Mouse (Mus musculus) cerebellum, adult 18-20 months (tissue): ENCODE measurements around the gene Pik3r3.
A peak's percentile ranks its signal among the peaks of the same experiment; 100 is the strongest.

Source experiments
- DNase-seq, 2 experiments: peaks; one replicate each; pipeline ENCODE4 v3.0.0; 2021

Gene Pik3r3

DNA sequence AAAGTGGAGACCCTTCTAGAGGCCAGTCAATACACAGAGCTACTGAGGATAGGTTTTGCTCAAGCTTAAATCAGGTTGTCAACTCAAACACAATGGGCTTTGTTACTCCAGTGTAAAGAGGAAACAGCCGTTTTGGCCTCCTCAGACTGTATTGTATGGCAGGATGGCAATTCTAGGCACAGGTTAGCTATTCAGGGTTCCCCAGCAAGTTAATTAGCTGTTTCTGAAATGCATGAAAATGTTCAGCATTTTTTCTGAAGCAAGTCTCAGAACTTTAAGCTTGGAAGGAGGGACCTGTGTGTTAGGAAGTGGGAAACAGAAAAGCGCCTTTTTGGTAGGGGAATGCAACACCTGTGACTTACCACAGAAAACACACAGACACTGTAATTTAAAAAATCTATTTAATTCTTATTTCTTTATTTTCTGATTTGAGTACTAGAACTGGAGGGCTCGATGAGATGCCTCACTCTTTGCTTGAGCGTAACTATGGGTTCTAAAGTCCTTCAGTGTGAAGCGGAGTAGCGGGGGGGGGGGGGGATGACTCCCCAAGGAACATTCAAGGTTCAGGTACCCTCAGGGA, 1.3 kb upstream of the Pik3r3 start:
- peak in 1 of 2 experiments; percentile 28 for DNase-seq

DNA sequence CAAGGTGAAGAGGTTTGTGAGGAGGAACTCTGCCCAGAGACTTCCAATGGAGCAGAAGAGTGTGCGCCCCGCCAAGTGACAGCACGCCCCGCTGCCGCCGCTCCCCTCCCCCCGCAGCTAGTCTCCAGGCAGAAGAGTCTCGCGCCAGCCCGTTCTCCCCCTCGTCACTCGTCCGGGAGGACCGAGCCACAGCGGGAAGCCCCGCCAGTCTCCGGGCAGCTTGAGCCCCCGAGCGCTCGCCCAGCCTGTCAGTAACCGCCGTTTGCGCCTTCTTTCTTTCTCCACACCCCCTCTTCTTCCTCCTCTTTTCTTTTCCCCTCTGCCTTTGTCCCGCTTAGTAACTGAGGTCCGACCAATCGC, 658 bp upstream of the Pik3r3 start:
- DNase-seq: peak in 1 of 2 experiments; percentile 90

DNA sequence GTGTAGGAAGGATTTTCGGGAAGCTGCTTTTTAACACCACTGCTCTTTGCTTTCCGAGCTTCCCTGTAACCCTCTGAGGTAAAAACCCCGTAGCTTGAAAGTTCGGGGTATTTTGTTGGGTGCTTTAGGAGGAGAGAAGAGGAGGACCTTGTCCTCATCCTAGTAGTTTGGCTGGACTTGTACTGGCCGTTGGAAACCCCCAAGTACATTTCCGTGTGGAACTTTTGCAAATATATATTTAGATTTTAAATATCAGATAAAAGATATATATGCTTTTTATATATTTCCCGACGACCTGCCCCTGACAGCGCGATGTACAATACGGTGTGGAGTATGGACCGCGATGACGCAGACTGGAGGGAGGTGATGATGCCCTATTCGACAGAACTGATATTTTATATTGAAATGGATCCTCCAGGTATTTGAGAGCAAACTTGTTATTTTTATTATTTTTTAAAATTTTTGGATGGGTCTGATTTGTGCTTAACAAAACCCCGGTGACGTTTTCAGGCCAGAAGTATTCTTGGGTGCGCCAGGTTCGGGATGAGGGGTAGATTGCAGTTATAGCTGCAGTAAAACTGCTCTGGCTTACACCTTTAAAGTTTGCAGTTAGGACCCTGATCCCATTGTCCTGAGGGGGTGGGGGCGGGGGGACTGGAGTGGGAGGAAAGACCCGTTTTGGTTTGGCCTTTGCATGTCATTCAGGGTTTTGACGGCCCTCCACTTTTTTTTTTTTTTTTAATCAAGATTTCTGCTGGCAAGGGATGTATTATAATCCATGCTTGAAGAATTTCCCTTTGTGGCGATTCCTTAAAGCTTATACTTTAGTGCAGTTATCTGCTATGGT, 801 bp downstream of the Pik3r3 start:
- DNase-seq: peak; percentile 44 to 55

DNA sequence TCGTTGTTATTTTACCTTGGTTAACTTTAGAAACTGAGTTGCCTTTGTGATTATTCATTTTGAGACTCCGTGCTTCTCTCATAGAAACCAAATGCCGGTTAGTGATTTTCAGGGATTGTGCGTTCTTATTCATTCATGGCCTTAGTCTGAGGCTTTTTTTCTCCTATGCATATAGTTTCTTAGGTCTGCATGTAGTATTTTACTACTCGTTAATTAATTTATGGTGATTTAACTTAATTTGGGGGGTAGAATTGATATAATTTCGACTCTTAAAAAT, 1.4 kb downstream of the Pik3r3 start:
- DNase-seq: no peak

DNA sequence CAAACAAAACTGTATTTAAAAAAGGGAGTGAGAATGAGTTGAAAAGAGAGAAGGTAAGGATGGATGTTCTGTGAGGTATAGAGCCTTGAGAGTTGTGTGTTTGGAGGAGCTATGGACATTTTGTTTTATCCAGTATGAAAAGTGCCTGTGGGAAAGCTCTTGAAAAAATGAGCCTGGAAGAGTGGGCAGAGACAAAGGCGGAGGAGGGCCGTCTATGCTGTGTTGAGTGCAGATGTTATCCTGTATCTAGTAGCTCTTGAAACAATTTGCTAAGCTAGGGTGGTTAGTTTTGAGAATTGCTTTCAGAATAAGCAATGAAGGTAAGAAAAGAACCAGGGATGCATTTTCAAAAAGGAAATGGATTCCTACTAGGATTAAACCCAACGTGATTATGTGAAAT, 22.0 kb downstream of the Pik3r3 start:
- no peak for DNase-seq

DNA sequence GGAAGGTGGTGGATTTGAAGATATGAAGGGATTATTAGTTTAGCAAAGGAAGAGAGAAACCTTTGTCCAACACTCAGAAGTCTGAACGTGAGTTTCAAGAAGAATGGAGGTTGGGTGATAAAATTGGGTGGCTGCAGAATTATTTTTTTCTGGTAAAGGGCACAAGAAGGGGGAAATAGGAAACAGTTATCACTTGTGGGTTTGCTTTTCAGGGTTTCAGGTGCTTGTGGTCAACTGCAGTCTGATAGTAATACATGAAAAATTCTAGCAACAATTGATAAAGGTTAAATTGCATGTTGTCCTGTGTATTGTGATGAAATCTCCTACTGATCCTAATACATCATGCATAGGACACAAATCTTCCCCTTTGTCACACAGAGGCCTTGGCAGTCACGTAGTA, 22.8 kb downstream of the Pik3r3 start:
- no peak for DNase-seq

DNA sequence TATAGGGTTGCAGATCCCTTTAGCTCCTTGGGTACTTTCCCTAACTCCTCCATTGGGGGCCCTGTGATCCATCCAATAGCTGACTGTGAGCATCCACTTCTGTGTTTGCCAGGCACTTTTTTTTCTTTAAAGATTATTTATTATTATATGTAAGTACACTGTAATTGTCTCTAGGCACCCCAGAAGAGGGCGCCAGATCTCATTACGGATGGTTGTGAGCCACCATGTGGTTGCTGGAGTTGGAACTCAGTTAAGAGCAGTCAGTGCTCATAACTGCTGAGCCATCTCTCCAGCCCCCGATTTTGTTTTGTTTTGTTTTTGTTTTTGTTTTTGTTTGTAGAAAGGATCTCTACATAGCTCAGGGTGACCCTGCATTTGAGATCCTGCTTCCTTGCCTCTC, 24.5 kb downstream of the Pik3r3 start:
- DNase-seq: peak; percentile 34 to 38

DNA sequence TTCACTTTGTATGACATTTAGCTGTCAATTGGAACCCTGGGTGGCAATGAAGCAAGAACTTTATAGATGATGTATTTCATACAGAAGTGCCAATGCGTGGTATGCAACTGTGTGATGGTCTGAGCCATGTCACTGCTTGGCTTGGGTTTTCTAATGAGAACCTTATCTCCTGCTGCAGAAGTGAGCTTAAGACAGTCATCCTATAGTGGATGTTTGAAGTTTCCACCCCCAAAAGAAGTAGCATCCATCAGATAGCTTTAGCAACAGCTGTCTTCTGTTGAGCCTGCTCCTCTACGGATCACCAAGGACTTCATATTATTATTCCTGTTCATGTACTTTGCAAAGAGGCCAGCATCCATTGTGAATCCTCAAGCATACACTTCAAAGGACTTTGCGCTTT, 28.6 kb downstream of the Pik3r3 start:
- no peak for DNase-seq

DNA sequence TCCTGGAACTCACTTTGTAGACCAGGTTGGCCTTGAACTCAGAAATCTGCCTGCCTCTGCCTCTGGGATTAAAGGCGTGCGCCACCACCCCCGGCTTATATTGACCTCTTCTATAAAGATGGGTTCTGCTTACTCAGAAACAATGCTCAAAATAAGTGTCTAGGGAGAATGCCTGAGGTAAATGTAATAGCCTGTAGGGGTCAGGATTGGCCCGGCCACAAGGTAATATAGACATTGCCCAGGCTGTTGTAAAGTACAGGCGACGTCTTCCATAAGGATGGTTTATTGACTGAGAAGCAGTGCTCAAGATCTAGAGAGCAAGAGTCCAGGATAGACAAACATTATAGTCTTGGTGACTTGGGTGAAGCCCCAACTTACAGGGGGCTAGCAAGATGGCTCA, 46.8 kb downstream of the Pik3r3 start:
- no peak for DNase-seq

DNA sequence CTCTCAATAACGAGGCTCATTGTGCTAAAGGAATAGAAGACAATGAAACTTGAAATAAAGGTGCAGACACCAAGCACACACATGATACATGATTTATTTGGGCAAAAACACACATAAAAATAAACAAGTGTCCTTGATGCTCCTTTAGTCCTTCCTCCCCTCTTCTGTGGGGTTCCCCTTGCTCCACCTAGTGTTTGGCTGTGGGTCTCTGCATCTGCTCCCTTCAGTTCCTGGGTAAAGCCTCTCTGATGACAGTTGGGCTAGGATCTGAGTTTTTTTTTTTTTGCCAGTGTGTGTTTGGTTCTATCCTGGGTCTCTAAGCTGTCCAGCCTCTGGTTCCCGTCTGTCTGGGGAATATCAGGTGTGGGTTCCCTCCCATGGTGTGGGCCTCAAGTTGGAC, 60.8 kb downstream of the Pik3r3 start:
- peak; percentile 47 to 61 for DNase-seq

DNA sequence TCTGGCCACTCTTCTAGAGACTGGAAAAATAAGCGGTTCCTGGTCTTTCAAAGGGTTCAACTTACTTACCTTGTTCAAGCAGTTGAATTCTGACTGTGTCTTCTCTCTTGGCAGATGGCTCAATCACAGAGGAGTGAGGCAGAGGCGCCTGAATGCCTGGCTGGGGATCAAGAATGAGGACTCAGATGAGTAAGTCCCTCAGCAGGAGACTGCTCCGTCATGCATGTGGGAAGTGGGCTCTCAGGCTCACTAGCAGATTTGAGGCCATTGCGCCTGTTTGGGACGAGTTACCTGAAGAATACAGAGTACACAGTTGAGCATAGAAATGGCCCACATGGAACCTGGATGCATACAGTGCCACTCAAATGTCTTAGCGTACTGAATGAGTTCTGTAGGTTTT, 70.1 kb downstream of the Pik3r3 start:
- DNase-seq: peak; percentile 66 to 78

DNA sequence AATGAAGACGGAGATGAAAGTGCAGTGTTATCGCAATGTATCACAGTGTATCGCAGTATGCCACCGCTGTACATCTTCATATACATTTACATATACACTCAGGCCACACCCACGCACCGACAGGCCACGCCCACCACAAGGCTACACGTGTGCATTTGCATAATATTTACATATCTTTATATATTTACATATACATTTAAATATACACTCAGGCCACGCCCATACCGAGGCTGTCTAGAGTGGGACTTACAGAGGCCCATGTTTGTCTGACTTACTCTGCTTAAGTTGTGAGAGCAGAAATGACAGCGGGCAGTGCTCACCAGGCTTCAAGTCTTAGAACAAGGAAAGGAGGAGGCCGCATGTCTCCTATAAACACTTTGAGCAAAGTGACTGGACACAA, 71.9 kb downstream of the Pik3r3 start:
- DNase-seq: no peak

DNA sequence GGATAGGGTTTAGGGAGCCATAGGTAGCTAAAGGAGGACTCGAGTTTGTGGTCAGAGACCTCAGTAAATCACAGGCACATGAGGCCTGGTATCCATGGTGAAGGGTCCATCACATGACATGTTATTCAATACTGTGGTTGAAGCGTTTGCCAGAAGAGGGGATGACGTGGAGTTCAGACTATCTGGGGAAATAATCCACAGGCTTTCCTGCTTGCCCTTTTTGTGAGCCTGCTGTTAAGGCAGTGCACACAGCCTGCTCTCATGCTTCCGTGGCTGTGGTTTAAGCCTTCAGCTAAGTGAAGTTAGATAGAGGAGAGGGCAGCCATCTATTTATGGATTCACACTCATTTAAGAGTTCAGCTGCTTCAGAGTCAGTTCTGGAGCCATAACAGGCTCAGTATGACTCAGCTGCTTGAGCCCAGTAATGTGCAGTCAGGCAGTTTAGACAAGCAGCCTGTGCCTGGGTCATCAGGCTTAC, 79.5 kb downstream of the Pik3r3 start:
- no peak for DNase-seq

DNA sequence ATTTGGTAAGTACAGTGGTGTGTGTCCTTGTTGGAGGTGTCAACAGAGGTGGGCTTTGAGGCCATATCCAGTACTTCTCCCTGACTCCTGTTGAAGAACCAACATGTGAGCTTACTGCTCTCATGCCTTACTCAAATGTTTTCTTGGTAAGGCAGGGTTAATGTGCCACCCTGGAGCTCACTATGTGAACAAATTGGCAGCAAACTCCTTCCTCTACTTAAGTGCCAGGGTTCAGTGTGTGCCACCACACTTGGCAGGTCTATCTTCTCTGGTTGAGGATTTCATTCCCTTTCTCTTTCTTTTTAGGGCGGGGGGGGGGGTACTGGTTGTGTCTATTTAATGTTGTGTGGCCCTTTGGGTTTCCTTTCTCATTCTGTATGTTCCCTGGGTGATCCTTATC, 83.1 kb downstream of the Pik3r3 start:
- DNase-seq: no peak

DNA sequence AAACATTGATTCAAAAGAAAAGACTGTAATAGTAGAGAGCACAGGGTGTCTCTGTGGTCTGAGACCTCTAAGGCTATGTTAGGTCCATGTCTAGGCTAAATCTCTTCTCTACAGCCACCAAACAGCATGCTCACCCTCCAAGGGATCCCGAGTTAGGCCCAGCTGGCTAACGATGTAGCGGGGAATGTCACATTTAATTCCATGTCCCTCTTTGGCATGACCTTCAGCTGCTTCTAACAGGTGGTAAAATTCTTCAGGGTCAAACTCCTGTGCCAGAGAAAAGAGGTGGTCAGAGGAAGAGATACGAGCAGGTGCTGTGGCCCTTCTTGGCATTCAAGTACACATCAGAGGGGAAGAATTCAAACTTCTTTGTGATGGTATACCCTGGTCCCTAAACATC, 96.2 kb downstream of the Pik3r3 start:
- DNase-seq: no peak

DNA sequence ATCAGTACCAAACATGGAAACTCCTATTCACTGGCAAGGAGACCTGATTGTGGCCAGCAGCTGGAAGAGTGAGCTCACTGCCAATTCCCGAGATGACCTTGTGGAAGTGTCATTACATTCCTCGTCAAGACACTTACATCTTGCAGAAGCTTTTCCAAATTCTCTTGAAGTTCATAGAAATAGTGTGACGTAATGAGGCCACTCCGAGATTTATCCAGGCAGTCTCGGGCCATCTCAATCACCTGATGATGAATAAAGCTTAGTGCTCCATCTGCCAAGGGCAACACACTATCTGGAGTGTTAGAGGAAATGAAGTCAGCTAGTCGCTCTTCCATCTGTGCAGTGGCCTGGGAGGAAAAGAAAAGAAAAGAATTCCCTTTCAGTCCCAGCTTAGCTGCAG, 100.7 kb downstream of the Pik3r3 start:
- no peak for DNase-seq

DNA sequence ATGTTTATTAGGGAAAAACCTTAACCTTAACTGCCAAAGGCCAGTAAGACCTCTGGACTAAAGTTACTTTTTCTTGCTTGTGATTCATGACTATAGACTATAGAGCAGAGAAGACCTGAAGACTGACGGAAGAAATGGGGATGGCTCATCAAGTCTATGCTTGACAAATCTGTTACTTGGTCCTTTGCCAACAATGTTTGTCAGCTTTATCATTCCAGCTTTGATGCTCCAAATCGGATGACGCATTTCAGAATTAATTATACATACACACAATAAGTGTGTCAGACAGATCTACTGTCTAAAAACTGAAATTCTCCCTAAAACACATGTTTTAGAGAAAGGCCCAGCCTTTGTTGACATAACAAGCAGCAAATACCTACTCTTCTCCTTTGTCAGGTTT, 107.8 kb downstream of the Pik3r3 start:
- DNase-seq: no peak

DNA sequence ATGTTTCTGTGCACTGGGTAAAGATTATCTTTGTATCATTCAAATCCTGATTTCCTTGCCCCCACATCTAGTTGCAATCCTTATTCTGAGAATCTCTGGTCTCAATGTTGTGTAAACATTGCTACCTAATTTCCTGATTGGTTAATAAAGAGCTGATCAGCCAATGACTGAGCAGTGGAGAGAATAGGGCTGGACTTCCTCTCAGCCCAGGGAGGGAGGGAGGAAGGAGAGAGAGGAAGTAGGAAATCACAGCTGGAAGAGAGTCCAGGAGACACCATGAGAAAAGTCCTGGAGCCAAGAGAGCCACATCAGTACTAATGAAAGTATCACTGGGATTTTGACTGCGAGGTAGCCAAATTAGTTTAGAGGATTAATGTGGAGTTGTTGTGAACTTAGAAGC, 114.9 kb downstream of the Pik3r3 start:
- DNase-seq: no peak

DNA sequence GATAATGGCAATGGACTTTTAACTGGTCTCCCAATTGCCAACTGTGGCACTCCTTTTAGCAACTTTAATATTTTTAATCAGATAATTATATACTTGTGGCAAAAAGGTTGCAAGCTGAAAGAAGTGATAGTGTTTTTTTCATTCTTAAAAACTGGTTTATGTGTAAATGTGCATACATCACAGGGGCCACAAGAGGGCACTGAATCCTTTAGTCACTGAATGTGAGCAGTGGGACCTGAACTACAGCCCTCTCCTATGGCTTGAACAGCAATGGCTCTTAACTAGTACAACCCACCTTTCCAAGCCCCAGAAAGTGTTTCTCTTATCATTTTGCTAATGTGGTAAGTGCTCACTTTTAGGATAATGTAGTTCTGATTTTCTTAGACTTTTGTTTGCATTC, 120.7 kb downstream of the Pik3r3 start:
- DNase-seq: peak; percentile 68 to 76

DNA sequence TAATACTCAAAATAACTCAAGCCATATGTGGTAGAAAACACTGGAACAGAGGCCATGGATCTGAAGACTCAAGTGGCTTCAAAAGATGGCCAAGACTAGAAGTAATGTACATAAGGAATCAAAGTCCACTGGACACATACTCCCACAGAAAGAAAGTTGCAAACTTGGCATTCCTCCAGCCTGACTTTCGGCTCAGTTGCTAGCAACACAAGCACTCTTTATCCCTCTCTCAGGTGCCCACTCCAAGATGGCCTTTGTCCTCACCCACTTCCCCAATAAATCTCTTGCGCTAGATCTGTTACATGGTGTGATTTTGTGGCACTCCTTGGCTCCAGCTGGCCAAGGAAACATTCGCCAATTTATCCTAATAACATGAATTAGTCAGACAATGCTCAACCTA, 131.1 kb downstream of the Pik3r3 start:
- no peak for DNase-seq
